Mouse (Mus musculus) hindbrain, embryonic 15.5 days (tissue): Measurements from ENCODE around the gene Rpl26. TPM values are rescaled to one million over a fixed set of nuclear protein-coding genes. Genes with fewer than 3 reads are reported as not detected.

Source experiments
- ATAC-seq: fragments of 200-750 bp; cut with Nextera tagmentation; 2 replicates; pipeline ENCODE4 v1.8.0; 2017; ENCODE audit warnings: low read depth, moderate number of reproducible peaks, moderate TSS enrichment; ENCODE audit not compliant: low FRiP score
- H3K27ac ChIP-seq: fragments of 300-500 bp; sonication (generic); replicated peaks from 2 replicates; pipeline ENCODE4 v1.5.1; 2015; ENCODE audit warnings: mild to moderate bottlenecking, inconsistent platforms
- H3K27me3 ChIP-seq: fragments of 300-500 bp; sonication (generic); 2 replicates; pipeline ENCODE4 v1.6.1; 2015; ENCODE audit warnings: control low read depth, inconsistent platforms
- H3K36me3 ChIP-seq: fragments of 300-500 bp; sonication (generic); 2 replicates; pipeline ENCODE4 v1.6.1; 2015; ENCODE audit warnings: control low read depth, inconsistent platforms
- H3K4me1 ChIP-seq: fragments of 300-500 bp; sonication (generic); replicated peaks from 2 replicates; pipeline ENCODE4 v1.6.1; 2015; ENCODE audit warnings: control low read depth, inconsistent platforms
- H3K4me2 ChIP-seq: fragments of 300-500 bp; sonication (generic); 2 replicates; pipeline ENCODE4 v1.6.1; 2015; ENCODE audit warnings: moderate library complexity, mild to moderate bottlenecking, inconsistent platforms
- H3K4me3 ChIP-seq: fragments of 300-500 bp; sonication (generic); 2 replicates; pipeline ENCODE4 v1.5.1; 2015; ENCODE audit warnings: mild to moderate bottlenecking, inconsistent platforms
- H3K9ac ChIP-seq: fragments of 300-500 bp; sonication (generic); 2 replicates; pipeline ENCODE4 v1.6.1; 2015; ENCODE audit warnings: inconsistent platforms
- H3K9me3 ChIP-seq: fragments of 300-500 bp; sonication (generic); 2 replicates; pipeline ENCODE4 v1.6.1; 2016; ENCODE audit warnings: control low read depth, inconsistent platforms
- WGBS: fragments of 180-500 bp; shearing (Covaris S2); methylation state at CpG from one replicate; pipeline ENCODE4 v1.1.7; 2015; 5-methylcytosine and 5-hydroxymethylcytosine counted together
- polyA plus RNA-seq: library from polyadenylated mRNA; unstranded; fragments of >200 nt; fragmentation: Nextera tagmentation; extraction: Ambion mirVana; gene quantifications from 2 replicates; pipeline ENCODE4 v1.2.1, GENCODE M21; 2015

The Rpl26 gene
- polyA plus RNA-seq, 1 experiment from 2014 or later, result 557 TPM

GRCm38 (mm10) chr11:68871277-68871676 is 30.1 kb upstream of the Rpl26 start:
- Histone ChIP-seq H3K4me1 (no peaks in the 10 kb centered on the region), H3K9me3 (no peaks in the 10 kb centered on the region), H3K9ac (no peak overlapping the region), H3K4me3 (no peak overlapping the region), H3K27ac (no peak overlapping the region), H3K4me2 (no peak overlapping the region), H3K36me3 (no peaks in the 10 kb centered on the region), H3K27me3 (no peaks in the 10 kb centered on the region)
- WGBS, result 87% methylated on average over 9 of the region's 9 CpGs
- ATAC-seq, result no peak

- no peaks in the 10 kb centered on the region for H3K36me3 ChIP-seq
- WGBS, result 68% methylated on average over 6 of the region's 6 CpGs
- H3K9ac ChIP-seq, result no peak within 1 kb of the TSS
- no peaks in the 10 kb centered on the region for H3K9me3 ChIP-seq
- no peak within 1 kb of the TSS for H3K4me2 ChIP-seq
- no peak for ATAC-seq
- no peak within 1 kb of the TSS for H3K27ac ChIP-seq
- no peaks in the 10 kb centered on the region for H3K27me3 ChIP-seq
- no peak within 1 kb of the TSS for H3K4me3 ChIP-seq
- H3K4me1 ChIP-seq, result no peaks in the 10 kb centered on the region
These were observed 29.6 kb upstream of the Rpl26 start, which contains the start of gene Ndel1 for GRCm38 (mm10) chr11:68871748-68872147. TSS of gene Ndel1 (minus strand) at chr11:68871858.

GRCm38 (mm10) chr11:68874841-68875240 is 26.5 kb upstream of the Rpl26 start:
- no peaks in the 10 kb centered on the region for H3K4me1 ChIP-seq
- no peaks in the 10 kb centered on the region for H3K9me3 ChIP-seq
- H3K4me2 ChIP-seq, result no peak overlapping the region
- no peaks in the 10 kb centered on the region for H3K36me3 ChIP-seq
- ATAC-seq, result no peak
- no peak overlapping the region for H3K4me3 ChIP-seq
- H3K27me3 ChIP-seq, result no peaks in the 10 kb centered on the region
- H3K27ac ChIP-seq, result no peak overlapping the region
- H3K9ac ChIP-seq, result no peak overlapping the region
- WGBS, result 0% methylated on average over 2 of the region's 2 CpGs

GRCm38 (mm10) chr11:68878811-68879210 is 22.6 kb upstream of the Rpl26 start:
- 89% methylated on average over 5 of the region's 5 CpGs for WGBS
- Histone ChIP-seq H3K36me3 (no peaks in the 10 kb centered on the region), H3K27me3 (no peaks in the 10 kb centered on the region)

GRCm38 (mm10) chr11:68882107-68882506 is 19.3 kb upstream of the Rpl26 start:
- no peak overlapping the region for H3K4me2 ChIP-seq
- no peaks in the 10 kb centered on the region for H3K4me1 ChIP-seq
- 21% methylated on average over 14 of the region's 14 CpGs for WGBS
- no peaks in the 10 kb centered on the region for H3K27me3 ChIP-seq
- ATAC-seq, result no peak
- no peak overlapping the region for H3K4me3 ChIP-seq
- no peaks in the 10 kb centered on the region for H3K9me3 ChIP-seq
- H3K36me3 ChIP-seq, result no peaks in the 10 kb centered on the region
- H3K9ac ChIP-seq, result no peak overlapping the region
- H3K27ac ChIP-seq, result no peak overlapping the region

More at GRCm38 (mm10) chr11:68878811-68879210, 22.6 kb upstream of the Rpl26 start:
- Histone ChIP-seq H3K4me2 (no peak overlapping the region), H3K9ac (no peak overlapping the region), H3K4me1 (no peaks in the 10 kb centered on the region), H3K9me3 (no peaks in the 10 kb centered on the region), H3K27ac (no peak overlapping the region), H3K4me3 (no peak overlapping the region)
- ATAC-seq, result no peak

- WGBS, result 87% methylated on average over 2 of the region's 2 CpGs
- Histone ChIP-seq H3K4me1 (no peaks in the 10 kb centered on the region), H3K4me3 (no peak overlapping the region), H3K36me3 (no peaks in the 10 kb centered on the region), H3K27me3 (no peaks in the 10 kb centered on the region), H3K27ac (no peak overlapping the region), H3K4me2 (no peak overlapping the region), H3K9ac (no peak overlapping the region), H3K9me3 (no peaks in the 10 kb centered on the region)
- no peak for ATAC-seq
These were observed 17.5 kb upstream of the Rpl26 start for GRCm38 (mm10) chr11:68883843-68884242.

GRCm38 (mm10) chr11:68884368-68884767 is 17.0 kb upstream of the Rpl26 start:
- Histone ChIP-seq H3K36me3 (no peaks in the 10 kb centered on the region), H3K9ac (no peak overlapping the region), H3K9me3 (no peaks in the 10 kb centered on the region), H3K4me2 (no peak overlapping the region), H3K4me3 (no peak overlapping the region), H3K27me3 (no peaks in the 10 kb centered on the region), H3K4me1 (no peaks in the 10 kb centered on the region), H3K27ac (no peak overlapping the region)
- WGBS, result 83% methylated on average over 5 of the region's 5 CpGs
- no peak for ATAC-seq

GRCm38 (mm10) chr11:68886091-68886490 is 15.3 kb upstream of the Rpl26 start:
- Histone ChIP-seq H3K9me3 (no peaks in the 10 kb centered on the region), H3K36me3 (no peaks in the 10 kb centered on the region), H3K4me2 (no peak overlapping the region), H3K27me3 (no peaks in the 10 kb centered on the region), H3K27ac (no peak overlapping the region), H3K4me1 (no peaks in the 10 kb centered on the region), H3K4me3 (no peak overlapping the region), H3K9ac (no peak overlapping the region)
- no peak for ATAC-seq
- 83% methylated on average over 5 of the region's 5 CpGs for WGBS

GRCm38 (mm10) chr11:68888253-68888652 is 13.1 kb upstream of the Rpl26 start, which contains the start of gene Rnf222:
TSS of gene Rnf222 (plus strand) at chr11:68888553.
- H3K4me3 ChIP-seq, result no peak within 1 kb of the TSS
- H3K4me2 ChIP-seq, result no peak within 1 kb of the TSS
- H3K27ac ChIP-seq, result no peak within 1 kb of the TSS
- WGBS, result 43% methylated on average over 6 of the region's 6 CpGs
- no peak for ATAC-seq
- no peaks in the 10 kb centered on the region for H3K9me3 ChIP-seq
- no peak within 1 kb of the TSS for H3K9ac ChIP-seq
- H3K36me3 ChIP-seq, result no peaks in the 10 kb centered on the region
- H3K4me1 ChIP-seq, result no peaks in the 10 kb centered on the region
- H3K27me3 ChIP-seq, result no peaks in the 10 kb centered on the region

- Histone ChIP-seq H3K36me3 (no peaks in the 10 kb centered on the region), H3K4me3 (no peak overlapping the region), H3K27me3 (no peaks in the 10 kb centered on the region), H3K9ac (no peak overlapping the region), H3K9me3 (no peaks in the 10 kb centered on the region), H3K27ac (no peak overlapping the region), H3K4me1 (no peaks in the 10 kb centered on the region), H3K4me2 (no peak overlapping the region)
- no peak for ATAC-seq
- WGBS, result 79% methylated on average over 2 of the region's 2 CpGs
These were observed 12.7 kb upstream of the Rpl26 start for GRCm38 (mm10) chr11:68888653-68889052.

- ATAC-seq, result no peak
These were observed 10.8 kb upstream of the Rpl26 start for GRCm38 (mm10) chr11:68890625-68891024.

GRCm38 (mm10) chr11:68891823-68892222 is 9.6 kb upstream of the Rpl26 start:
- no peaks in the 10 kb centered on the region for H3K27me3 ChIP-seq
- H3K4me1 ChIP-seq, result no peaks in the 10 kb centered on the region
- H3K4me2 ChIP-seq, result no peak overlapping the region
- H3K4me3 ChIP-seq, result no peak overlapping the region
- no peaks in the 10 kb centered on the region for H3K9me3 ChIP-seq
- no peaks in the 10 kb centered on the region for H3K36me3 ChIP-seq
- H3K27ac ChIP-seq, result no peak overlapping the region
- WGBS, result 87% methylated on average over 5 of the region's 5 CpGs
- no peak overlapping the region for H3K9ac ChIP-seq
- ATAC-seq, result no peak

More at GRCm38 (mm10) chr11:68890625-68891024, 10.8 kb upstream of the Rpl26 start:
- 48% methylated on average over 2 of the region's 2 CpGs for whole genome bisulfite sequencing
- H3K27ac ChIP-seq, result no peak overlapping the region
- no peaks in the 10 kb centered on the region for H3K36me3 ChIP-seq
- no peaks in the 10 kb centered on the region for H3K9me3 ChIP-seq
- H3K27me3 ChIP-seq, result no peaks in the 10 kb centered on the region
- H3K4me1 ChIP-seq, result no peaks in the 10 kb centered on the region
- H3K4me2 ChIP-seq, result no peak overlapping the region
- no peak overlapping the region for H3K4me3 ChIP-seq
- H3K9ac ChIP-seq, result no peak overlapping the region

- no peaks in the 10 kb centered on the region for H3K36me3 ChIP-seq
- ATAC-seq, result no peak
- H3K9me3 ChIP-seq, result no peaks in the 10 kb centered on the region
- no peak overlapping the region for H3K9ac ChIP-seq
- H3K4me3 ChIP-seq, result no peak overlapping the region
- H3K4me1 ChIP-seq, result no peaks in the 10 kb centered on the region
- 82% methylated on average over 14 of the region's 15 CpGs for WGBS
- no peak overlapping the region for H3K4me2 ChIP-seq
- H3K27me3 ChIP-seq, result no peaks in the 10 kb centered on the region
- H3K27ac ChIP-seq, result no peak overlapping the region
These were observed 9.1 kb upstream of the Rpl26 start for GRCm38 (mm10) chr11:68892233-68892832.
